Mouse (Mus musculus) kidney, embryonic 16.5 days (tissue): ENCODE results near the gene Cpeb4. TPM values are rescaled to one million over a fixed set of nuclear protein-coding genes. Genes with fewer than 3 reads are reported as not detected.

ENCODE experiments used
- ATAC-seq: fragments of 200-750 bp; cut with Nextera tagmentation; 2 replicates; pipeline ENCODE4 v1.8.0; 2017; ENCODE audit warnings: moderate TSS enrichment; ENCODE audit not compliant: low FRiP score, low TSS enrichment
- H3K27ac ChIP-seq: fragments of 300-500 bp; sonication (generic); 2 replicates; pipeline ENCODE4 v1.5.1; 2014; ENCODE audit warnings: low read length
- H3K27me3 ChIP-seq: fragments of 300-500 bp; sonication (generic); 2 replicates; pipeline ENCODE4 v1.6.1; 2014; ENCODE audit warnings: low read length, control low read depth, mixed read lengths; ENCODE audit not compliant: insufficient read depth
- H3K36me3 ChIP-seq: fragments of 300-500 bp; sonication (generic); 2 replicates; pipeline ENCODE4 v1.6.1; 2014; ENCODE audit warnings: low read length, control low read depth, mixed read lengths; ENCODE audit not compliant: insufficient read depth
- H3K4me1 ChIP-seq: fragments of 300-500 bp; sonication (generic); 2 replicates; pipeline ENCODE4 v1.6.1; 2014; ENCODE audit warnings: low read length, control low read depth, mixed read lengths; ENCODE audit not compliant: insufficient read depth
- H3K4me2 ChIP-seq: fragments of 300-500 bp; sonication (generic); replicated peaks from 2 replicates; pipeline ENCODE4 v1.6.1; 2014; ENCODE audit warnings: low read depth, low read length
- H3K4me3 ChIP-seq: fragments of 300-500 bp; sonication (generic); 2 replicates; pipeline ENCODE4 v1.5.1; 2014; ENCODE audit warnings: mild to moderate bottlenecking, low read length
- H3K9ac ChIP-seq: fragments of 300-500 bp; sonication (generic); replicated peaks from 2 replicates; pipeline ENCODE4 v1.6.1; 2014; ENCODE audit warnings: low read length
- H3K9me3 ChIP-seq: fragments of 300-500 bp; sonication (generic); 2 replicates; pipeline ENCODE4 v1.6.1; 2016; ENCODE audit warnings: low read length, control low read depth
- WGBS: fragments of 180-500 bp; shearing (Covaris S2); extraction: QIAGEN DNeasy Blood & Tissue Kit; methylation state at CpG from one replicate; pipeline ENCODE4 v1.1.7; 2014; 5-methylcytosine and 5-hydroxymethylcytosine counted together
- polyA plus RNA-seq: library from polyadenylated mRNA; unstranded; fragments of >200 nt; fragmentation: Nextera tagmentation; extraction: Ambion mirVana; gene quantifications from 2 replicates; pipeline ENCODE4 v1.2.1, GENCODE M21; 2015

The Cpeb4 gene
- polyA plus RNA-seq, 1 experiment from 2014 or later: 4.0 TPM

DNA sequence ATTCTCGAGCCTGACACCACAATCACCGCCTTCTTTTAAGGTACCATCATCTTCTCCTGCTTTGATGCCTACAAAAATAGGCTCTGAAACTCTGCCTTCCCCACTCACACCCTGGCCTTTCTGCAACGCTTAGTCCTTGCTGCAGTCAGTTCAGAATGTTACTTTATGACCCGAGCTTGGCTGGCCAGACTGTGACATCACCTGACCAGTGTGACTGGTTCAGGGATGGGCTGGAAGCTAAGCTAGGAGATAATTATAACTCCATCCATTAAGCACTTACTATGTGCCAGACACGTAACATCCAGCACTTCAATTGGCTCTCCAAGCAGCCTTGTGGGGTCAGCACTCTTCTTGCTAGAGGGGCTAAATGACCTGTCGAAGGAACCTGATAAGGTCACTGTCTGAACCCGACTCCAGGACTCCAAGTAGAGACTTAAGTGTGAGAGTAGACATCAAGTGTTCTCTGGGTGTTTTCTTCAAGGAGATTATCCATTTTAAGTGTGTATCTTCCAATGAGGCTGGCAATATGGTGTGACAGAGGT, 39.5 kb upstream of the Cpeb4 start:
- Histone ChIP-seq H3K27me3 (no peaks in the 10 kb centered on the region), H3K36me3 (no peaks in the 10 kb centered on the region), H3K4me3 (no peak overlapping the region), H3K27ac (no peak overlapping the region), H3K9ac (no peak overlapping the region), H3K9me3 (no peaks in the 10 kb centered on the region), H3K4me1 (peaks cover 32% of the 10 kb centered on the region), H3K4me2 (no peak overlapping the region)
- WGBS: 72% methylated on average over 7 of the region's 7 CpGs
- ATAC-seq: no peak

DNA sequence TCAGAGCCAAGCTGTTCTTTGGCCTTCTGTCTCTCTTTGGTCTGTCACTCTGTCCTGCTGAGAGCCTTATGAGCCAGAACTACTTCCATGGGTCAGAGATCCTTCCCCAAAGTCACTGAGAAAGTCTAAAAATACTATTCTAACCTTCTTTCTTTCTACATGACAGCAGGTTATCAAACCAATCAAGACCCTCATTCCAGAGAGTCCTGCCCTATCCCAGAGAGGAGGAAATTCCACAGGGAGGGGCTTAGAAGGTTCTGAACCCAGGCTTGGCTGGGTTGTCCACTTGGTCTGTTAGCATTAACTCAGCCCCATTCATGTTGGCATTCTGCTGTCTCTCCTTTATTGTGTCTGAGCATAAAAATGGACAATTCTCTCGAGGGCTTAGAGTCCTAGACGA, 38.5 kb upstream of the Cpeb4 start:
- no peak overlapping the region for H3K4me2 ChIP-seq
- WGBS: 56% methylated on average over 2 of the region's 2 CpGs
- no peaks in the 10 kb centered on the region for H3K9me3 ChIP-seq
- H3K4me1 ChIP-seq: peaks cover 27% of the 10 kb centered on the region
- no peaks in the 10 kb centered on the region for H3K36me3 ChIP-seq
- H3K9ac ChIP-seq: no peak overlapping the region
- H3K27ac ChIP-seq: no peak overlapping the region
- no peak overlapping the region for H3K4me3 ChIP-seq
- no peaks in the 10 kb centered on the region for H3K27me3 ChIP-seq
- no peak for ATAC-seq

DNA sequence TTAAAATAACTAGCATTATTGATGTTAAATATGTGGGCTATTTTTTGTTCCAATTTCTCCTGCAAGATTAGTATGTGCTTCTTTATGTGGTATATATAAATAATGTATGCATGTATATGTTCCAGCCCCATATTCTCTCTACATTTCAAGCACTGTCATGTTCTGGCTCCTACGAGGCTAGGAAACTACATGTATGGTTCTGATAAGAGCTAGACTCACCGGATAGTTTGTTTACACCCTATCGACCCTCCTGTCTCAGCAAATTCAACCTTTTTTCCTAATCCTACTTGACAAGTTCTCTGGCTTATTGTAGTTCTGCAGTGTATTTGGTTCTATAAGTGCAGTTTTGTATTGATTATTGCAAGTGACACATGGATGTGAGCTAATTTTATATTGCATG, 36.7 kb upstream of the Cpeb4 start:
- WGBS: 79% methylated on average over 3 of the region's 3 CpGs
- H3K4me1 ChIP-seq: peaks cover 22% of the 10 kb centered on the region
- no peak for ATAC-seq
- no peak overlapping the region for H3K9ac ChIP-seq
- H3K36me3 ChIP-seq: no peaks in the 10 kb centered on the region
- no peak overlapping the region for H3K4me3 ChIP-seq
- no peak overlapping the region for H3K27ac ChIP-seq
- H3K27me3 ChIP-seq: no peaks in the 10 kb centered on the region
- no peaks in the 10 kb centered on the region for H3K9me3 ChIP-seq
- H3K4me2 ChIP-seq: no peak overlapping the region

DNA sequence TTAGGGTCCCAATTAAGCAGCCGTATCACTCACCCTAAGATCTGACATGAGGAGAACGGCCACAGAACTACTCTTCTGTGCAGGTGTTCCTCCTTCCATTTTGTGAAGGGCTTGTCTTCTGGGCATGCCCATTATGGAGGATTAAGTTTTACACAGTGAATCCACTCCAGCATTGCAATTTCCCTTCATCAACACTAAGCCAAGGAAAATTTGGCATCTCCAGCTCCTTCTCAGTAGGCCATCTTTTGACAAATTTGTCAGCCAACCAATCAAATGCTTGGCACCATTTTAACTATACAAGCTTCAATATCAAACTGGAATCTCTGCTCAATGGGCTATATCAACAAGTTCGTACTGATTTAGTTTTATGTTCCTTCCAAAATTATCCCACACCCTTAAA, 34.8 kb upstream of the Cpeb4 start:
- Histone ChIP-seq H3K9me3 (no peaks in the 10 kb centered on the region), H3K36me3 (no peaks in the 10 kb centered on the region), H3K9ac (no peak overlapping the region), H3K27me3 (no peaks in the 10 kb centered on the region), H3K4me3 (no peak overlapping the region), H3K4me2 (no peak overlapping the region), H3K4me1 (peaks cover 10% of the 10 kb centered on the region), H3K27ac (no peak overlapping the region)
- 86% methylated on average over 3 of the region's 3 CpGs for WGBS
- ATAC-seq: no peak

DNA sequence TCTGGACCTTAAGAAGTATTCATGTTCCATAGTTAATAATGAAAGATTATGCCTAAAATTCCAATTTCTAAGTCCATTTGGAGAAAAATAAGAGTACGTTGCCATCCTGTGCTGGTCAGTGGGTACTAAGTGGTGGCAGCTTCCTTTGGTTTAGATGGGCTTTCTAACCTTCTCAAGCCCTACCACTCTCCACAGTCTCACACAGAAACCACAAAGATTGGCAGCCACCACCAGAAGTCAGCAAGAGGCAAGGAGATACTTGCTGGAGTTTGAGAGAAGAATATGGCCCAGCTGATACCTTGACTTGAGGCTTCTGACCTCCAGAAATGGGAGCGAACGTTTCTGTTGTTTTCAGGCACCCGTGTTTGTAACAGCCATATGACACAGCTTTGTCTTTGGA, 34.3 kb upstream of the Cpeb4 start:
- H3K9me3 ChIP-seq: no peaks in the 10 kb centered on the region
- H3K9ac ChIP-seq: no peak overlapping the region
- H3K36me3 ChIP-seq: no peaks in the 10 kb centered on the region
- peaks cover 10% of the 10 kb centered on the region for H3K4me1 ChIP-seq
- H3K27me3 ChIP-seq: no peaks in the 10 kb centered on the region
- ATAC-seq: no peak
- no peak overlapping the region for H3K4me2 ChIP-seq
- no peak overlapping the region for H3K4me3 ChIP-seq
- WGBS: 94% methylated on average over 4 of the region's 4 CpGs
- no peak overlapping the region for H3K27ac ChIP-seq

DNA sequence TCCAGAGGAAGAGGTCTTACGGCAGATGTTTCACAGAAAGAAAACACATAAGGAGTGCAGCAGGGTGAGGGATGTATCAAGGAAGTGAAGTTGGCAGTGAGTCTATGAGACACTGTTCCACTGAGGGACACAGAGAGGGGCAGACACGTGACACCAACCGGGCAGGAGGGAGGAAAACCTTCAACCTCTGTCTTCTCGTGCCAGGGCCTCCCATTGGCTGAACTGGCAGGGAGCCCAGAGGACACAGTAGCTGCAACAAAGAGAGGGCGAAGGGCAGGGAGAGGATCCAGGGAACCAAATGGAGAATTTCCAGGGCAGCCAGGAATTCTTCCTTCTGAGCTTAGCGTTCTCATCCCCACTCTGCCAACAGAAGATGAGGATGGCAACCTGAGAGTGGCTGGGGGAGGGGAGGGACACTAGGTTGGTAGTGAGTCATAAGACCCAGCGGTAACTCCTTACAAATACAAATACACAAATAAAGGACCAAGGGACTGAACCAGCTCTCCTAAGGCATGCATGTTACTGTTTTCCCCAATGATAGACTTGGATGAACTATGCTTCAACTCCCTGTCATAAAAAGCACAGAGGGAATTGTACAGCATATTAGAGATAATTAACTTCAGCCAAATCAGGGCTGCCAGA, 33.4 kb upstream of the Cpeb4 start:
- H3K9ac ChIP-seq: no peak overlapping the region
- H3K27me3 ChIP-seq: no peaks in the 10 kb centered on the region
- no peak overlapping the region for H3K4me3 ChIP-seq
- no peaks in the 10 kb centered on the region for H3K36me3 ChIP-seq
- 35% methylated on average over 7 of the region's 7 CpGs for WGBS
- H3K4me1 ChIP-seq: peaks cover 10% of the 10 kb centered on the region
- H3K27ac ChIP-seq: 0 out of 2 replicates have a peak overlapping the region, but pooled peaks have one; percentile 25
- H3K9me3 ChIP-seq: no peaks in the 10 kb centered on the region
- peak; percentile 85 for ATAC-seq
- H3K4me2 ChIP-seq: no peak overlapping the region

DNA sequence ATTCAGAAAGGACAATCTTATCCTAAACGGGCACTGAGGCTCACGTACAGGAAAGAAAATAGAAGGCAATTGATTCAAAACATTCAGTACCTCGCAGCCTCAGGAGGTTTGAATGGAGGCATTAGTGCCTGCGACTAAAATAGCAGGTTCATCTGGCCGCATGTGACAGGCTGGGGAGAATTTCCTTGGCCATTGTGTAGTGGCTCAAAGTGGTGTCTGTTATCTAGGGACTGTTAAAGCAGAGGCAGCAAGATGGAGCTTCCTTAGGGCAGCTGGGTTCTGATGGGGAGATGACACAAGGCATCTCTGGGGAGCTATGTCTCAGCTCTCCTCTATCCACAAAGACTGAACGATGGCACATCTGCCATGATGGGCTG, 32.9 kb upstream of the Cpeb4 start:
- Histone ChIP-seq H3K4me1 (peaks cover 10% of the 10 kb centered on the region), H3K36me3 (no peaks in the 10 kb centered on the region), H3K4me3 (no peak overlapping the region), H3K9ac (no peak overlapping the region), H3K27me3 (no peaks in the 10 kb centered on the region), H3K27ac (0 out of 2 replicates have a peak overlapping the region, but pooled peaks have one; percentile 25), H3K4me2 (no peak overlapping the region), H3K9me3 (no peaks in the 10 kb centered on the region)
- 62% methylated on average over 6 of the region's 6 CpGs for WGBS
- no peak for ATAC-seq

DNA sequence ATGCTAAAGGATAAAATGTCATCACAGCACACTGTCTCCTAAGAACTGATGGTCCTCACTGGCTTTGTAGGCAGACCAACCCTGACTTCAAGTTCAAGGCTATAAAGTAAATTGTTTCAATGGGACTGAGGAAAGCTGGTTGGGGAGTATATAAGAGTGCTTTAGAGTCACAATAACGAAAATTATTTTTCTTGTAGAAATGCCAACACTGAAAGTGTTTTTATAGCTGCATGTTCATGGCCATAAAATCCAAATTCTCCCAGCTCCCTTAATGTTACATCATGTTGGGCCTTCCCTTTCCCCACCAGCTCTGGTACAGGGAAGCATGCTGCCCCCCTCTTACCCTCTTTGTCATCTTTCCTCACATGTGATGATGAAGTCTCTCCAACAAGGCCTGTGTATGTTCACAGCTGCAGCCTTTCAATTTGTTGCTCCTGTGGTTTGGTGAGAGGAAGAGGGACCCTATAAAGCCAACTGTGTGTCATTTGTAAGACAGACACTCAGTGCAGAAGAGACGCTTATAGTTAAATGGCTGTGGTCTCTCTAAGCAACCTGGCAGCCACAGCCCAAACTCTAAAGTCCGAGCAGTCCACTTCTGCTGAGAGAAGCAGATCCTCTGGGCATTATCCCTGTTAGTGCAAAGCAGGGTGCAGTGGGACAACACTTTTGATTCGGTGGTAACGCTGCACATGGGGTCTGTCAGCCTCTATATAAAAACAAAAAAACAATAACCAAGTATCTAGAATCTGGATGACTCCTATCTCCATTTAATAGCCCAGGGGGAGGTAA, 29.6 kb upstream of the Cpeb4 start:
- 74% methylated on average over 5 of the region's 5 CpGs for WGBS

DNA sequence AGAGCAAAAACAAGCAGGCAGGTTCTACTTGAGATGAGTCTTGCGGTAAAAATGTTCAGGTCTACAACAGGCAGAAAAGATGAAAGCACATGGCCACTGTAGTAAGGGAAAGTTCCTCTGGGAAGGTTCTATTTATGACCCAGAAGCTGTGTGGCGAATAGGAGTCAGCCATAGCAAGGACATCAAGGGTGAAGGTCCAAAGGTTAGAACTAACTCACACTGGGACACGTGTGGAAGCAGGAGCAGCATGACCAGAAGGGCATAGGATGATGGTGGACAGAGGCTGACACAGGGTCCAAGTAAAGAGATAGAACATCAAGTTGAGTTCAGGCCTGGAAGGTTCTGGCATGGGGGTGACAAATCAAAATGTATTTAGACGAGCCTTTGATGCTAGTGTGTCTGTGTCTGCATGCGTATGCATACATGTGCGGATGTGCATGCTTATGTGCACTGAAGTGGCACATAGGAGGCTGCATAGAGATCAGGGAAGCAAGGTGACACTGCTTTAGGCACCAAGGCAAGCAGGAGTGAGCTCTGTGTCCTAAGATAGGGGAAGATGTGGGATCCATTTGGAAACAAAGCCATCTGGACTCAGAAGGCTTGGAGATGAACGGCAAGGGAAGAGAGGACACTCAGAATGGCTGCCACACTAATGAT, 28.7 kb upstream of the Cpeb4 start:
- Histone ChIP-seq H3K27me3 (no peaks in the 10 kb centered on the region), H3K9ac (no peak overlapping the region), H3K4me3 (no peak overlapping the region), H3K4me1 (peaks cover 8% of the 10 kb centered on the region), H3K4me2 (no peak overlapping the region), H3K9me3 (no peaks in the 10 kb centered on the region), H3K27ac (no peak overlapping the region), H3K36me3 (no peaks in the 10 kb centered on the region)
- no peak for ATAC-seq
- 86% methylated on average over 7 of the region's 7 CpGs for WGBS

More for the DNA sequence above, 29.6 kb upstream of the Cpeb4 start:
- no peak overlapping the region for H3K4me2 ChIP-seq
- H3K27ac ChIP-seq: no peak overlapping the region
- H3K27me3 ChIP-seq: no peaks in the 10 kb centered on the region
- H3K9ac ChIP-seq: no peak overlapping the region
- H3K4me3 ChIP-seq: no peak overlapping the region
- H3K9me3 ChIP-seq: no peaks in the 10 kb centered on the region
- no peaks in the 10 kb centered on the region for H3K36me3 ChIP-seq
- peak; percentile 40 for ATAC-seq
- peaks cover 10% of the 10 kb centered on the region for H3K4me1 ChIP-seq

DNA sequence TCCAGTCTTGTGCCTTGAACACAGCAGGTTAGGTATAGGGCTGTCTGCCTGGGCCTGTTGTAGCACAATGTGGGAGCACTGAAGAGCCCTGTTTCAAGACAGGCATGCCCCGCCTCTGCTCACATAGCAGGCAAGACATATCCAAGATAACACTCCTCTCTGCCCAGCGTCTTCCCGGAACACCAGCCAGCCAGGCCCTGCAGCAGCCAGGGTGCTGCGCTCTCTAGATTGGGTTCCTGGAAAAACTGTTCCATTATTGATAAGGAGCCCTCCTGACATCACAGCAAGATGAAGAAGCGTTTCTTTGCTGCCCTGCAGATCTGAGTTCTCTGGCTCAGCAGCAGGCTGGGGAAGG, 28.2 kb upstream of the Cpeb4 start:
- Histone ChIP-seq H3K9ac (no peak overlapping the region), H3K4me1 (0 out of 2 replicates have a peak, but pooled peaks cover 3% of the 10 kb centered on the region), H3K9me3 (no peaks in the 10 kb centered on the region), H3K4me2 (no peak overlapping the region), H3K27ac (no peak overlapping the region), H3K4me3 (no peak overlapping the region), H3K27me3 (no peaks in the 10 kb centered on the region), H3K36me3 (no peaks in the 10 kb centered on the region)
- ATAC-seq: no peak
- WGBS: 84% methylated on average over 5 of the region's 5 CpGs
